Mouse (Mus musculus) lung, postnatal 0 days (tissue): ENCODE measurements around the gene Ssh1. TPM values are rescaled to one million over a fixed set of nuclear protein-coding genes. Genes with fewer than 3 reads are reported as not detected.

Experiments used
- ATAC-seq: fragments of 200-750 bp; cut with Nextera tagmentation; 2 replicates; pipeline ENCODE4 v1.8.0; 2017; ENCODE audit warnings: moderate library complexity
- DNase-seq: peaks from one replicate; pipeline ENCODE4 v3.0.0-alpha.2; 2016; ENCODE audit warnings: low spot score
- H3K27ac ChIP-seq: fragments of 300-500 bp; sonication (generic); 2 replicates; pipeline ENCODE4 v1.5.1; 2014; ENCODE audit warnings: antibody characterized with exemption, mild to moderate bottlenecking, low read length, mixed read lengths
- H3K27me3 ChIP-seq: fragments of 300-500 bp; sonication (generic); replicated peaks from 2 replicates; pipeline ENCODE4 v1.6.1; 2014; ENCODE audit warnings: low read length, mixed read lengths; ENCODE audit not compliant: insufficient read depth
- H3K36me3 ChIP-seq: fragments of 300-500 bp; sonication (generic); 2 replicates; pipeline ENCODE4 v1.6.1; 2014; ENCODE audit warnings: low read length, mixed read lengths; ENCODE audit not compliant: insufficient read depth
- H3K4me1 ChIP-seq: fragments of 300-500 bp; sonication (generic); 2 replicates; pipeline ENCODE4 v1.6.1; 2014; ENCODE audit warnings: antibody characterized with exemption, low read depth, low read length, mixed read lengths; ENCODE audit not compliant: insufficient read depth
- H3K4me2 ChIP-seq: fragments of 300-500 bp; sonication (generic); replicated peaks from 2 replicates; pipeline ENCODE4 v1.6.1; 2014; ENCODE audit warnings: low read depth, mild to moderate bottlenecking, low read length, moderate library complexity, mixed read lengths
- H3K4me3 ChIP-seq: fragments of 300-500 bp; sonication (generic); 2 replicates; pipeline ENCODE4 v1.5.1; 2014; ENCODE audit warnings: low read depth, low read length
- H3K9ac ChIP-seq: fragments of 300-500 bp; sonication (generic); replicated peaks from 2 replicates; pipeline ENCODE4 v1.6.1; 2014; ENCODE audit warnings: low read depth, mild to moderate bottlenecking
- H3K9me3 ChIP-seq: fragments of 300-500 bp; sonication (generic); 2 replicates; pipeline ENCODE4 v1.6.1; 2016; ENCODE audit warnings: low read length, mixed read lengths
- CTCF ChIP-seq: IDR thresholded peaks from 2 replicates; pipeline ENCODE4 v1.5.1; 2016; ENCODE audit warnings: antibody characterized with exemption, mild to moderate bottlenecking
- EP300 ChIP-seq: IDR thresholded peaks from 2 replicates; pipeline ENCODE4 v1.6.1; 2016; ENCODE audit warnings: antibody characterized with exemption, mild to moderate bottlenecking, control low read depth
- WGBS: fragments of 180-500 bp; shearing (Covaris S2); extraction: QIAGEN DNeasy Blood & Tissue Kit; methylation state at CpG from one replicate; pipeline ENCODE4 v1.1.7; 2014; 5-methylcytosine and 5-hydroxymethylcytosine counted together
- polyA plus RNA-seq: library from polyadenylated mRNA; unstranded; fragments of >200 nt; fragmentation: Nextera tagmentation; extraction: Ambion mirVana; gene quantifications from 2 replicates; pipeline ENCODE4 v1.2.1, GENCODE M21; 2015

Ssh1 gene
- polyA plus RNA-seq, 1 experiment from 2014 or later, result 13.2 TPM

DNA sequence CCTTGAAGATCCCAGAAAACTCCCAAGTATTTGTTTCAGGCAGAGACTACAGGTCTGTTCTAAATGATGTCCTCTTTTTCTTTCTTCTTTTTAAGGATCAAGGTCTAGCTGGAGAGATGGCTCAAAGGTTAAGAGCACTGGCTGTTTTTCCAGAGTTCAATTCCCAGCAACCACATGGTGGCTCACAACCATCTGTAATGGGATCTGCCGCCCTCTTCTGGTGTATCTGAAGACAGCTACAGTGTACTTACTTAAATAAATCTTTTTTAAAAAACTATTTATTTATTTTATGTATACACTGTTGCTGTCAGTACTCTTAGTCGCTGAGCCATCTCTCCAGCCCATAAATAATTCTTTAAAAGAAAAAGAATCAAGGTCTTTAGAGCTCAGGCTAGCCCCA, 46.4 kb downstream of the Ssh1 start:
- no peak for ATAC-seq
- no peaks in the 10 kb centered on the region for H3K9me3 ChIP-seq
- TF ChIP-seq EP300 (no peak), CTCF (peak; percentile 20; the same call in 1 of the 2 replicates)
- no peak overlapping the region for H3K27ac ChIP-seq
- H3K27me3 ChIP-seq, result no peaks in the 10 kb centered on the region
- no peaks in the 10 kb centered on the region for H3K4me1 ChIP-seq
- 63% methylated on average over 2 of the region's 2 CpGs for WGBS
- H3K9ac ChIP-seq, result no peak overlapping the region
- H3K4me2 ChIP-seq, result no peak overlapping the region
- no peak for DNase-seq
- H3K36me3 ChIP-seq, result peaks cover 52% of the 10 kb centered on the region
- H3K4me3 ChIP-seq, result no peak overlapping the region

GRCm38 (mm10) chr5:113945126-113945525, 48.6 kb downstream of the Ssh1 start:
- Histone ChIP-seq H3K4me2 (no peak overlapping the region), H3K9ac (no peak overlapping the region), H3K4me3 (no peak overlapping the region), H3K9me3 (no peaks in the 10 kb centered on the region), H3K27me3 (no peaks in the 10 kb centered on the region), H3K4me1 (no peaks in the 10 kb centered on the region), H3K36me3 (peaks cover 62% of the 10 kb centered on the region), H3K27ac (no peak overlapping the region)
- ATAC-seq (peak; percentile 50), DNase-seq (peak; percentile 47)
- WGBS, result 86% methylated on average over 6 of the region's 6 CpGs
- no peak for TF ChIP-seq EP300
- no peak for TF ChIP-seq CTCF

DNA sequence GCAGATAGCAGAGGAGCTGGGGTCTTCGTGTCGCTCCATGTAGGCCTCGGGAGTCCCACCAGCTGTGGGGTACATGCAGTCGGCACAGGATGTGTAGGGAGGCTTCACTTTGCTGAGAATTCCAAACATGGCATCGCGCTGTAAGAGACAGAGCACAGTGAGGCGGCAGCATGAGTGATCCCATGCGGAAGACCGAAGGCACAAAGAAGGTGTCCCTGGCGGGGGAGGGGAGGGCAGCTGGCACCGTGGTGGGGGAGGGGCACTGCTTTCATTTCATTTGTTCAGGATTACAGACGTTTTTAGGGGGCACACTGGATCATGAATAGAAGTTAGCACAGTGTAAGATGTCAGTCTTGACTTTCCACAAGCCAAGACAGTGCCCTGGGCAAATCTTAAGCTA, 50.4 kb downstream of the Ssh1 start:
- TF ChIP-seq CTCF, result no peak
- no peak for TF ChIP-seq EP300
- Histone ChIP-seq H3K4me1 (no peaks in the 10 kb centered on the region), H3K27me3 (no peaks in the 10 kb centered on the region), H3K27ac (no peak overlapping the region), H3K9me3 (no peaks in the 10 kb centered on the region), H3K9ac (no peak overlapping the region), H3K4me3 (no peak overlapping the region), H3K36me3 (peaks cover 54% of the 10 kb centered on the region), H3K4me2 (no peak overlapping the region)
- WGBS, result 82% methylated on average over 12 of the region's 12 CpGs
- DNase-seq (no peak), ATAC-seq (no peak)

GRCm38 (mm10) chr5:113942580-113942979, 51.1 kb downstream of the Ssh1 start:
- Histone ChIP-seq H3K9me3 (no peaks in the 10 kb centered on the region), H3K27ac (no peak overlapping the region), H3K4me1 (no peaks in the 10 kb centered on the region), H3K36me3 (peaks cover 53% of the 10 kb centered on the region), H3K4me2 (no peak overlapping the region), H3K4me3 (no peak overlapping the region), H3K27me3 (no peaks in the 10 kb centered on the region), H3K9ac (no peak overlapping the region)
- TF ChIP-seq CTCF (peak; percentile 71), EP300 (no peak)
- ATAC-seq, result peak; percentile 44; the same call in 1 of the 2 replicates
- DNase-seq, result peak; percentile 44
- WGBS, result 80% methylated on average over 12 of the region's 12 CpGs

DNA sequence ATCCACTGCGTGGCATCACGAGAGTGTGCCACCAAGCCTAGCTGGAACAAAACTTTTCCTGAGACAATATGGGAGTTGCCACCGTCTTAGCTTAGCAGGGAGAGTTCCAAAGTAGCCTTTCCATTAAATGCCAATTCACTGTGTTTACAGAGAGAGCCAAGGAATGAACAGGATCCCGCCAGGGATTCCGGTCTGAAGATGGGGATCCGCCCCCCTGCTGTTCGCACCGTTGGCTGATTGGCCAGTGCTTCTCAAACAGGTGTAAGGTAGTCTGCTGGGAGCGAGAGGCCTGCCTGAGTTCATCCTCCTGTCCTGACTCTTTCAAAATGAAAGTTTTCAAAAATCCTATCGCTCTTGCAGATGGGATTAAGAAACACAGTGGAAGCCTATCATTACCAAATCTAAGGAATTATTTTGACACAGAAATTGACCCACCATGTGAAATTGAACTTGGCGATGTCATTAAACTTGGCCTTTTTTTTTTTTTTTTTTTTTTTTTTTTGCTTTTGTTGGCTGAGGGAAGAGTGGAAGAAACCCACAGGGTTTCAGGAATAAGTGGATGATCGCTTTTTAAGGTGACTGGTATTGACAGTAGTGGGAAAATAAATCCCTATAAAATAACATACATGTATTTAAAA, 54.3 kb downstream of the Ssh1 start:
- H3K36me3 ChIP-seq, result peaks cover 34% of the 10 kb centered on the region
- TF ChIP-seq CTCF, result no peak
- TF ChIP-seq EP300, result no peak
- H3K27me3 ChIP-seq, result no peaks in the 10 kb centered on the region
- no peak overlapping the region for H3K4me2 ChIP-seq
- DNase-seq (no peak), ATAC-seq (no peak)
- H3K4me1 ChIP-seq, result no peaks in the 10 kb centered on the region
- H3K4me3 ChIP-seq, result no peak overlapping the region
- no peaks in the 10 kb centered on the region for H3K9me3 ChIP-seq
- H3K27ac ChIP-seq, result no peak overlapping the region
- 58% methylated on average over 12 of the region's 12 CpGs for WGBS
- H3K9ac ChIP-seq, result no peak overlapping the region

GRCm38 (mm10) chr5:113937650-113938049, 56.0 kb downstream of the Ssh1 start:
- no peak for DNase-seq
- TF ChIP-seq CTCF, result no peak
- no peak for TF ChIP-seq EP300
- Histone ChIP-seq H3K9ac (no peak overlapping the region), H3K9me3 (no peaks in the 10 kb centered on the region), H3K4me1 (no peaks in the 10 kb centered on the region), H3K4me2 (no peak overlapping the region), H3K27ac (no peak overlapping the region), H3K27me3 (no peaks in the 10 kb centered on the region), H3K36me3 (peaks cover 21% of the 10 kb centered on the region), H3K4me3 (no peak overlapping the region)
- WGBS, result 54% methylated on average over 7 of the region's 7 CpGs
- no peak for ATAC-seq

DNA sequence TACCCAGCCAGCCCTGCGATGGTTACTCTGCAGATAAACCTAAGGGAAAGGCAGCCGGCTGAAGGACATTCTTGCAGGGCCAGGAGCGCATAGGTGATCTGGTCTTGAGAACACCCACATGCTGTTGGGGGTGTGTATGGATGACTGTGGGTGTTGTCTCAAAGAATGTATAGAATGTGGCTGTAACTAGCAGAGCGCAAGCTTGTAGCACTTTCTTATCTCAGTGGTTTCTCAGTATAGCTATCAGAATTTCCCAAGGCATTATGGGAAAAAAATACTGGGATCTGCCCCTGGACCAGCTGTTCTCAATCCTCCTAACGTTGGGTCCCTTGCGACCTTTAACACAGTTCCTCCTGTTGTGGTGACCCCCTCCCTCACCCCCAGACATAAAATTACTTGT, 59.8 kb downstream of the Ssh1 start:
- WGBS, result 51% methylated on average over 6 of the region's 6 CpGs
- peak; percentile 14; the same call in 1 of the 2 replicates for ATAC-seq
- TF ChIP-seq CTCF (no peak), EP300 (no peak)
- no peak for DNase-seq
- Histone ChIP-seq H3K36me3 (0 out of 2 replicates have a peak, but pooled peaks cover 3% of the 10 kb centered on the region), H3K4me1 (peaks cover 8% of the 10 kb centered on the region; the same call in 1 of the 2 replicates), H3K9me3 (no peaks in the 10 kb centered on the region), H3K27me3 (no peaks in the 10 kb centered on the region), H3K9ac (no peak overlapping the region), H3K4me2 (no peak overlapping the region), H3K4me3 (no peak overlapping the region), H3K27ac (no peak overlapping the region)
